Mouse (Mus musculus) erythroblast, embryonic 14.5 days (primary cell): ENCODE data around the gene Grm7.

Source experiments
- GATA1 ChIP-seq: IDR thresholded peaks from 2 replicates; pipeline ENCODE4 v1.6.1; 2012; ENCODE audit warnings: low read length, inconsistent platforms, mixed read lengths
- TAL1 ChIP-seq: IDR thresholded peaks from 3 replicates; pipeline ENCODE4 v1.6.1; 2012; ENCODE audit warnings: low read length, inconsistent platforms, mixed read lengths

GRCm38 (mm10) chr6:111094818-111095217, 449.4 kb downstream of the Grm7 start:
- TF ChIP-seq GATA1 (no peak), TAL1 (no peak)
